In genomic region chr8:21981664-21982337, GRCm38 (mm10) we compare ENCODE assay signal across 8 mouse cellular contexts. TPM values are rescaled to one million over a fixed set of nuclear protein-coding genes. Genes with fewer than 3 reads are reported as not detected.
DNase-seq lines count a peak whose midpoint lies in the region; ATAC-seq and TF ChIP-seq lines count a peak whose summit lies in the region.

No protein-coding gene starts in this region.

- no peaks in the 10 kb centered on the region for H3K4me1 ChIP-seq in kidney, adult 2 months (ENCODE audit: control insufficient read depth, insufficient read depth, low read length)
- H3K4me1 ChIP-seq in forebrain, postnatal 0 days (ENCODE audit: insufficient read depth): no peaks in the 10 kb centered on the region

- peak; percentile 27 for DNase-seq in kidney, adult 2 months
- DNase-seq in kidney, adult 8-10 months: no peak
- DNase-seq in R1 (ENCODE audit: low read depth, low spot score): peak; percentile 46
- peak; percentile 31 for DNase-seq in forebrain, postnatal 0 days
- DNase-seq in left cerebral cortex, postnatal 36 days (ENCODE audit: low spot score in 2 of 2): peak; percentile 16 to 23
- no peak for DNase-seq in ovary, adult 18-20 months (ENCODE audit: low spot score)
- no peak for DNase-seq in spleen, postnatal 4 days (ENCODE audit: low spot score in 2 of 2)
- no peak for DNase-seq in gastrocnemius, adult 2 months

- intact Hi-C loops in left cerebral cortex, postnatal 36 days (cut with DNase I): loop anchor here (5.0 kb wide), 1 partner anchor 224 kb away; no protein-coding TSS in a partner anchor
- intact Hi-C loops in gastrocnemius, adult 2 months (cut with DNase I): no loop called here

- no peak for TF ChIP-seq POLR2A in kidney, adult 2 months (IDR thresholded peaks at IDR 0.05; ENCODE audit: low read depth, low read length)

- peak; percentile 47 for ATAC-seq in forebrain, postnatal 0 days

- H3K27me3 ChIP-seq in kidney, adult 2 months (replicated peaks; ENCODE audit: control insufficient read depth, insufficient read depth, low read length): no peaks in the 10 kb centered on the region
- no peaks in the 10 kb centered on the region for H3K27me3 ChIP-seq in forebrain, postnatal 0 days (ENCODE audit: insufficient read depth, low read length)

- 64% methylated on average over 8 of the region's 8 CpGs for WGBS in kidney, adult 2 months
- 59% methylated on average over 8 of the region's 8 CpGs for WGBS in forebrain, postnatal 0 days

- H3K4me3 ChIP-seq in kidney, adult 2 months (ENCODE audit: insufficient read depth, low read depth, low read length): no peak overlapping the region
- H3K4me3 ChIP-seq in forebrain, postnatal 0 days (ENCODE audit: low read depth, low read length): no peak overlapping the region
- H3K4me3 ChIP-seq in gastrocnemius, adult 2 months: no peak overlapping the region

- H3K4me2 ChIP-seq in forebrain, postnatal 0 days (ENCODE audit: low read depth): no peak overlapping the region

- no peak overlapping the region for H3K9ac ChIP-seq in forebrain, postnatal 0 days

- TF ChIP-seq CTCF in kidney, adult 2 months (conservative IDR thresholded peaks at IDR 0.05; ENCODE audit: insufficient read depth, insufficient read length, low read depth, low read length): peak; percentile 50
- TF ChIP-seq CTCF in forebrain, postnatal 0 days (IDR thresholded peaks at IDR 0.05; ENCODE audit: low read depth): peak; percentile 51
- no peak for TF ChIP-seq CTCF in gastrocnemius, adult 2 months (IDR thresholded peaks at IDR 0.05)

- H3K36me3 ChIP-seq in kidney, adult 2 months (ENCODE audit: control insufficient read depth, insufficient read depth, low read length): no peaks in the 10 kb centered on the region
- no peaks in the 10 kb centered on the region for H3K36me3 ChIP-seq in forebrain, postnatal 0 days (ENCODE audit: insufficient read depth)

- no peaks in the 10 kb centered on the region for H3K9me3 ChIP-seq in forebrain, postnatal 0 days (ENCODE audit: low read length)

- no peak overlapping the region for H3K27ac ChIP-seq in kidney, adult 2 months (ENCODE audit: insufficient read depth, low read depth, low read length)
- H3K27ac ChIP-seq in forebrain, postnatal 0 days (ENCODE audit: low read depth, low read length): no peak overlapping the region
- no peak overlapping the region for H3K27ac ChIP-seq in gastrocnemius, adult 2 months

RNA-seq across cellular contexts. Expression of gene Ccdc70, which starts 12.2 kb away (rescaled TPM):
- polyA plus RNA-seq in kidney, adult 2 months (2012; rRNA removed): not detected in 2 replicates
- total RNA-seq in forebrain, postnatal 0 days (2014; rRNA removed): not detected in 2 replicates
- polyA plus RNA-seq in forebrain, postnatal 0 days (2015; fragmentation: Nextera tagmentation; extraction: Ambion mirVana): not detected in 2 replicates
- total RNA-seq in left cerebral cortex, postnatal 36 days (2021): not detected
- total RNA-seq in gastrocnemius, adult 2 months (2021): not detected

RNA-seq across cellular contexts. Expression of gene Fam90a1a, which starts 23.3 kb away (rescaled TPM):
- 0.05 TPM in 1 of 2 replicates, not detected in the other for polyA plus RNA-seq in kidney, adult 2 months (2012; rRNA removed)
- not detected in 2 replicates for total RNA-seq in forebrain, postnatal 0 days (2014; rRNA removed)
- not detected in 2 replicates for polyA plus RNA-seq in forebrain, postnatal 0 days (2015; fragmentation: Nextera tagmentation; extraction: Ambion mirVana)
- not detected for total RNA-seq in left cerebral cortex, postnatal 36 days (2021)
- not detected for total RNA-seq in gastrocnemius, adult 2 months (2021)

RNA-seq across cellular contexts. Expression of gene Defb13, which starts 35.2 kb away (rescaled TPM):
- not detected in 2 replicates for polyA plus RNA-seq in kidney, adult 2 months (2012; rRNA removed)
- not detected in 2 replicates for total RNA-seq in forebrain, postnatal 0 days (2014; rRNA removed)
- not detected in 2 replicates for polyA plus RNA-seq in forebrain, postnatal 0 days (2015; fragmentation: Nextera tagmentation; extraction: Ambion mirVana)
- not detected for total RNA-seq in left cerebral cortex, postnatal 36 days (2021)
- total RNA-seq in gastrocnemius, adult 2 months (2021): not detected

RNA-seq across cellular contexts. Expression of gene Defb35, which starts 43.6 kb away (rescaled TPM):
- polyA plus RNA-seq in kidney, adult 2 months (2012; rRNA removed): not detected in 2 replicates
- total RNA-seq in forebrain, postnatal 0 days (2014; rRNA removed): not detected in 2 replicates
- not detected in 2 replicates for polyA plus RNA-seq in forebrain, postnatal 0 days (2015; fragmentation: Nextera tagmentation; extraction: Ambion mirVana)
- total RNA-seq in left cerebral cortex, postnatal 36 days (2021): not detected
- not detected for total RNA-seq in gastrocnemius, adult 2 months (2021)

RNA-seq across cellular contexts. Expression of gene Defb15, which starts 49.3 kb away (rescaled TPM):
- polyA plus RNA-seq in kidney, adult 2 months (2012; rRNA removed): not detected in 2 replicates
- not detected in 2 replicates for total RNA-seq in forebrain, postnatal 0 days (2014; rRNA removed)
- polyA plus RNA-seq in forebrain, postnatal 0 days (2015; fragmentation: Nextera tagmentation; extraction: Ambion mirVana): not detected in 2 replicates
- not detected for total RNA-seq in left cerebral cortex, postnatal 36 days (2021)
- not detected for total RNA-seq in gastrocnemius, adult 2 months (2021)

Comparison
In these comparisons a context has a peak if more than half of its experiments do, and no peak if none do; other contexts are left out.
1. DNase-seq: peak in kidney, adult 2 months (single experiment), R1 (single experiment), forebrain, postnatal 0 days (single experiment) and left cerebral cortex, postnatal 36 days (2 of 2); none in kidney, adult 8-10 months (0 of 2), ovary, adult 18-20 months (single experiment), spleen, postnatal 4 days (0 of 2) and gastrocnemius, adult 2 months (single experiment).